In the genomic region with DNA sequence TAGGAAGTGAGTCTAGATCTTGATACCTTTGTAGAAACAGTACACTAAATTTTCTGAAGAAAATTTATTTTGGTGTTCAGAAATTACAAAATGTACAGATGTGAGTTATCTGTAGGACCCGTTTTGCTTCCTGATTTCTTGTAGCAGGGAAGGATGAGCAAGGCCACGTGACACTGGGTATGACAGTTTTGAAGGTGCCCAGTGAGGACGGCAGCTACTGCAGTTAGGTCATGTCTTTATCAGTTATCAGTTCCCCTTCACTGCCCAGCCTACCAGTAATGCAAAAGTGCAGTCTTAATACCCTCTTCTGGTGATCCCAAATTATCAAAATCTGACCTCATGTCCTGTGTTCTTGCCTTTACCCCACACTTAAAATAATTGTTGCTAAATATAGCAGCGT, we compare ENCODE assay signal across 1 mouse cellular context.
TF ChIP-seq lines count a peak whose summit lies in the region.

No protein-coding gene starts in this region.

TF ChIP-seq in MEL, 35 proteins besides CTCF, POLR2A, EP300 and RAD21:
- TF ChIP-seq BHLHE40 (IDR thresholded peaks at IDR 0.05; ENCODE audit: borderline replicate concordance, low read depth, low read length) (peak; percentile 60; the same call in 1 of the 2 replicates), RCOR1 (IDR thresholded peaks at IDR 0.05; ENCODE audit: low read depth, low read length) (peak; percentile 41; the same call in 1 of the 2 replicates), USF2 (IDR thresholded peaks at IDR 0.05; ENCODE audit: borderline replicate concordance in 1 of 2, insufficient read depth in 1 of 2, low read depth in 1 of 2, low read length in 2 of 2) (peak; percentile 63 to 86), E2F4 (IDR thresholded peaks at IDR 0.05; ENCODE audit: borderline replicate concordance, low read depth, low read length) (no peak), USF1 (IDR thresholded peaks at IDR 0.05; ENCODE audit: low read depth, low read length) (peak; percentile 98), GATA1 (IDR thresholded peaks at IDR 0.05; ENCODE audit: low read depth, low read length) (peak; percentile 74), MXI1 (IDR thresholded peaks at IDR 0.05; ENCODE audit: low read depth, low read length) (peak; percentile 93), ELF1 (IDR thresholded peaks at IDR 0.05; ENCODE audit: low read depth, low read length) (peak; percentile 66), MYB (IDR thresholded peaks at IDR 0.05; ENCODE audit: low read depth, low read length) (no peak), MAX (IDR thresholded peaks at IDR 0.05; ENCODE audit: low read length) (peak; percentile 96), CHD2 (IDR thresholded peaks at IDR 0.05; ENCODE audit: low read length) (no peak), TBP (IDR thresholded peaks at IDR 0.05; ENCODE audit: low read depth, low read length) (no peak), ETS1 (IDR thresholded peaks at IDR 0.05; ENCODE audit: low read depth, low read length) (peak; percentile 72), SIN3A (IDR thresholded peaks at IDR 0.05; ENCODE audit: low read length) (peak; percentile 84), MYC (IDR thresholded peaks at IDR 0.05; ENCODE audit: low read depth, low read length) (peak; percentile 87; the same call in 1 of the 2 replicates)
